Mouse (Mus musculus) CH12.LX (cell line): ENCODE data around the gene Sertad1. TPM values are rescaled to one million over a fixed set of nuclear protein-coding genes. Genes with fewer than 3 reads are reported as not detected.

Source experiments
- DNase-seq: peaks from one replicate; pipeline ENCODE4 v3.0.0-alpha.2; 2013; ENCODE audit errors: extremely low read depth
- H3K27ac ChIP-seq: 2 replicates; pipeline ENCODE4 v1.5.1; 2012; ENCODE audit warnings: low read depth, mild to moderate bottlenecking, control low read depth, moderate library complexity; ENCODE audit not compliant: insufficient read depth
- H3K27me3 ChIP-seq: replicated peaks from 2 replicates; pipeline ENCODE3; 2012; ENCODE audit warnings: inconsistent platforms
- H3K36me3 ChIP-seq, 2 experiments: replicated peaks in 1 of 2; 2 replicates each; pipeline versions ENCODE3 to v1.6.1; 2012; ENCODE audit warnings: inconsistent platforms in 1 of 2, low read length in 1 of 2, mild to moderate bottlenecking in 1 of 2, mixed read lengths in 1 of 2, moderate library complexity in 1 of 2; ENCODE audit not compliant: control insufficient read depth in 1 of 2, insufficient read depth in 1 of 2
- H3K4me1 ChIP-seq, 2 experiments: 2 replicates each; pipeline ENCODE4 v1.6.1; 2012; ENCODE audit warnings: inconsistent platforms in 1 of 2, moderate library complexity in 1 of 2; ENCODE audit not compliant: insufficient read depth in 2 of 2, control insufficient read depth in 1 of 2
- H3K4me2 ChIP-seq: 2 replicates; pipeline ENCODE4 v1.6.1; 2012; ENCODE audit warnings: low read depth, mild to moderate bottlenecking, control low read depth; ENCODE audit not compliant: poor library complexity, insufficient read depth, severe bottlenecking
- H3K4me3 ChIP-seq, 3 experiments: fragments of 150-350 bp in 1 of 3; sonication (generic) in 1 of 3; replicated peaks in 1 of 3; 2 replicates each; pipeline versions ENCODE3 to v1.5.1; 2011 to 2012; ENCODE audit warnings: low read depth in 2 of 3, low read length in 2 of 3, mild to moderate bottlenecking in 2 of 3, moderate library complexity in 2 of 3, control low read depth in 1 of 3, improper control_type of control experiment in 1 of 3, inconsistent platforms in 1 of 3, mixed read lengths in 1 of 3; ENCODE audit not compliant: poor library complexity in 1 of 3
- H3K79me2 ChIP-seq: replicated peaks from 2 replicates; pipeline ENCODE4 v1.6.1; 2012; ENCODE audit warnings: mild to moderate bottlenecking, moderate library complexity; ENCODE audit not compliant: control insufficient read depth, poor library complexity, insufficient read depth, severe bottlenecking; ENCODE audit errors: extremely low read depth
- H3K9ac ChIP-seq: 2 replicates; pipeline ENCODE4 v1.6.1; 2012; ENCODE audit warnings: low read depth, mild to moderate bottlenecking, control low read depth, moderate library complexity; ENCODE audit not compliant: insufficient read depth
- H3K9me3 ChIP-seq: replicated peaks from 2 replicates; pipeline ENCODE3; 2012; ENCODE audit warnings: low read length, inconsistent platforms, mixed read lengths
- BHLHE40 ChIP-seq: IDR thresholded peaks from 2 replicates; pipeline ENCODE4 v1.6.1; 2011; ENCODE audit warnings: mild to moderate bottlenecking, low read depth, low read length, improper control_type of control experiment
- CHD2 ChIP-seq: IDR thresholded peaks from 2 replicates; pipeline ENCODE4 v1.6.1; 2011; ENCODE audit warnings: low read length, improper control_type of control experiment
- E2F4 ChIP-seq: IDR thresholded peaks from 2 replicates; pipeline ENCODE4 v1.6.1; 2011; ENCODE audit warnings: low read depth, low read length, improper control_type of control experiment; ENCODE audit not compliant: insufficient replicate concordance
- EP300 ChIP-seq: IDR thresholded peaks from 2 replicates; pipeline ENCODE4 v1.6.1; 2011; ENCODE audit warnings: low read length, improper control_type of control experiment
- IRF4 ChIP-seq: IDR thresholded peaks from 2 replicates; pipeline ENCODE4 v1.6.1; 2014; ENCODE audit warnings: low read depth, mild to moderate bottlenecking, inconsistent platforms, low read length, improper control_type of control experiment
- NELFE ChIP-seq: IDR thresholded peaks from 2 replicates; pipeline ENCODE4 v1.6.1; 2011; ENCODE audit warnings: low read depth, low read length, improper control_type of control experiment
- NRF1 ChIP-seq: IDR thresholded peaks from 2 replicates; pipeline ENCODE4 v1.6.1; 2014; ENCODE audit warnings: low read depth, mild to moderate bottlenecking, inconsistent platforms, low read length, improper control_type of control experiment, moderate library complexity
- PAX5 ChIP-seq: IDR thresholded peaks from 2 replicates; pipeline ENCODE4 v1.6.1; 2012; ENCODE audit warnings: low read length, inconsistent platforms, mixed read lengths
- POLR2A ChIP-seq: IDR thresholded peaks from 2 replicates; pipeline ENCODE4 v1.6.1; 2011; ENCODE audit warnings: low read depth, mild to moderate bottlenecking, improper control_type of control experiment, low read length
- POLR2AphosphoS2 ChIP-seq: IDR thresholded peaks from 2 replicates; pipeline ENCODE4 v1.6.1; 2011; ENCODE audit warnings: low read depth, low read length, improper control_type of control experiment
- SIN3A ChIP-seq: IDR thresholded peaks from 2 replicates; pipeline ENCODE4 v1.6.1; 2012; ENCODE audit warnings: low read length, improper control_type of control experiment, inconsistent platforms
- TBP ChIP-seq: conservative IDR thresholded peaks from 2 replicates; pipeline ENCODE4 v1.6.1; 2011; ENCODE audit warnings: low read depth, low read length, improper control_type of control experiment
- TCF12 ChIP-seq: IDR thresholded peaks from 2 replicates; pipeline ENCODE4 v1.6.1; 2014; ENCODE audit warnings: low read depth, mild to moderate bottlenecking, inconsistent platforms, low read length, improper control_type of control experiment
- UBTF ChIP-seq: IDR thresholded peaks from 2 replicates; pipeline ENCODE4 v1.6.1; 2012; ENCODE audit warnings: low read depth, mild to moderate bottlenecking, inconsistent platforms, low read length, improper control_type of control experiment, moderate library complexity
- USF1 ChIP-seq: IDR thresholded peaks from 2 replicates; pipeline ENCODE4 v1.6.1; 2014; ENCODE audit warnings: low read depth, mild to moderate bottlenecking, inconsistent platforms, low read length, improper control_type of control experiment
- USF2 ChIP-seq: conservative IDR thresholded peaks from 2 replicates; pipeline ENCODE4 v1.6.1; 2011; ENCODE audit warnings: low read depth, low read length, improper control_type of control experiment
- ZKSCAN1 ChIP-seq: IDR thresholded peaks from 2 replicates; pipeline ENCODE4 v1.6.1; 2012; ENCODE audit warnings: low read depth, inconsistent platforms, low read length, improper control_type of control experiment, borderline replicate concordance
- ZMIZ1 ChIP-seq: IDR thresholded peaks from 2 replicates; pipeline ENCODE4 v1.6.1; 2012; ENCODE audit warnings: low read depth, mild to moderate bottlenecking, inconsistent platforms, low read length, improper control_type of control experiment
- ZNF384 ChIP-seq: IDR thresholded peaks from 2 replicates; pipeline ENCODE4 v1.6.1; 2012; ENCODE audit warnings: low read depth, low read length, improper control_type of control experiment, inconsistent platforms
- dilution Hi-C: fragments of 300-500 bp; cut with MboI; formaldehyde crosslinking; loops from 2 replicates; pipeline ENCODE4 v1.14.3; 2020; ENCODE audit warnings: low sequenced_read_pairs; ENCODE audit not compliant: extremely low pct_unique_long_range_greater_than_20kb, extremely low pct_ligation_motif_present
- in situ Hi-C: fragments of 300-500 bp; cut with MboI; formaldehyde crosslinking; loops from 3 replicates; pipeline ENCODE4 v1.14.3; 2019; ENCODE audit warnings: low sequenced_read_pairs, low pct_ligation_motif_present, low pct_unique_long_range_greater_than_20kb, mixed read lengths
- polyA plus RNA-seq: library from polyadenylated mRNA; unstranded; fragments of >175 nt; gene quantifications from 2 replicates; pipeline ENCODE4 v1.2.1, GENCODE M21; 2012; ENCODE audit warnings: low read depth; ENCODE audit not compliant: insufficient read length
- total RNA-seq, 2 experiments: library from RNA; depleted of rRNA; stranded (reverse); fragments of 300-350 nt in 1 of 2; fragments of >200 nt in 1 of 2; gene quantifications; 2 replicates each; pipeline ENCODE4 v1.2.3; 2012 to 2014

Sertad1 gene
- total and polyA plus RNA-seq, 3 experiments = 5.0 to 9.1 (median 8.3) TPM

- H3K9me3 ChIP-seq = no peaks in the 10 kb centered on the region
- in situ Hi-C loops = no loop called here
- TF ChIP-seq NRF1 (peak; percentile 59), ZNF384 (peak; percentile 79), ZMIZ1 (no peak), PAX5 (no peak), POLR2AphosphoS2 (no peak), POLR2A (no peak), SIN3A (no peak), TCF12 (no peak), TBP (no peak), IRF4 (no peak)
- TF ChIP-seq, all 38 proteins: peak for 2
- Histone ChIP-seq H3K36me3 (peaks cover 0 to 10% of the 10 kb centered on the region in 2 experiments), H3K27ac (no peak overlapping the region), H3K4me2 (peak overlapping the region; percentile 87), H3K27me3 (no peaks in the 10 kb centered on the region), H3K79me2 (no peaks in the 10 kb centered on the region), H3K4me3 (peak overlapping the region; percentile 59 to 78 (median 69)), H3K4me1 (peaks cover 5 to 40% of the 10 kb centered on the region in 2 experiments), H3K9ac (peak overlapping the region; percentile 76)
- no peak for DNase-seq
- dilution Hi-C loops = no loop called here
These were observed 1.1 kb downstream of the Sertad1 start for GRCm38 (mm10) chr7:27487740-27488268.

GRCm38 (mm10) chr7:27489270-27489869 lies 2.7 kb downstream of the Sertad1 start:
- no peak overlapping the region for H3K4me3 ChIP-seq
- no peak overlapping the region for H3K27ac ChIP-seq
- H3K4me2 ChIP-seq = no peak overlapping the region
- no peaks in the 10 kb centered on the region for H3K27me3 ChIP-seq
- in situ Hi-C loops (no loop called here), dilution Hi-C loops (no loop called here)
- TF ChIP-seq ZNF384 (no peak), USF1 (no peak), BHLHE40 (no peak), ZMIZ1 (no peak), USF2 (no peak), EP300 (no peak)
- H3K4me1 ChIP-seq = peaks cover 3 to 37% of the 10 kb centered on the region in 2 experiments
- DNase-seq = no peak
- no peaks in the 10 kb centered on the region for H3K79me2 ChIP-seq
- H3K9ac ChIP-seq = no peak overlapping the region
- H3K9me3 ChIP-seq = no peaks in the 10 kb centered on the region
- peaks cover 0 to 10% of the 10 kb centered on the region in 2 experiments for H3K36me3 ChIP-seq

- Histone ChIP-seq H3K27me3 (no peaks in the 10 kb centered on the region), H3K27ac (no peak overlapping the region), H3K4me3 (peak overlapping the region in 2 of 3 experiments; percentile 41 to 47), H3K4me1 (peaks cover 3 to 37% of the 10 kb centered on the region in 2 experiments), H3K36me3 (peaks cover 0 to 10% of the 10 kb centered on the region in 2 experiments), H3K79me2 (no peaks in the 10 kb centered on the region), H3K9ac (peak overlapping the region; percentile 64; the same call in 1 of the 2 replicates), H3K4me2 (peak overlapping the region; percentile 78), H3K9me3 (no peaks in the 10 kb centered on the region)
- dilution Hi-C loops (no loop called here), in situ Hi-C loops (no loop called here)
- TF ChIP-seq SIN3A (no peak), POLR2AphosphoS2 (no peak), IRF4 (no peak), NELFE (no peak), PAX5 (no peak), E2F4 (no peak), CHD2 (no peak), BHLHE40 (no peak), ZMIZ1 (no peak), UBTF (no peak), USF2 (no peak), ZKSCAN1 (no peak)
- DNase-seq = no peak
These were observed 3.5 kb downstream of the Sertad1 start for GRCm38 (mm10) chr7:27490227-27490542.
